Mouse (Mus musculus) right cerebral cortex, adult 2 months (tissue): ENCODE measurements at regions not wholly inside any gene's neighbourhood (a gene's known extent, or its start where the extent isn't known, plus 50 kb on each side); places are given as distances from the start of the nearest gene placed in this dataset.

Source experiments
- DNase-seq, 2 experiments: peaks; one replicate each; pipeline ENCODE4 v3.0.0; 2021 to 2022; ENCODE audit warnings: low spot score in 2 of 2

GRCm38 (mm10) chr1:128826419-128826818, 234.3 kb upstream of the Cxcr4 start:
- no peak for DNase-seq

GRCm38 (mm10) chr1:128824916-128825683, 233.0 kb upstream of the Cxcr4 start:
- DNase-seq: no peak

DNA sequence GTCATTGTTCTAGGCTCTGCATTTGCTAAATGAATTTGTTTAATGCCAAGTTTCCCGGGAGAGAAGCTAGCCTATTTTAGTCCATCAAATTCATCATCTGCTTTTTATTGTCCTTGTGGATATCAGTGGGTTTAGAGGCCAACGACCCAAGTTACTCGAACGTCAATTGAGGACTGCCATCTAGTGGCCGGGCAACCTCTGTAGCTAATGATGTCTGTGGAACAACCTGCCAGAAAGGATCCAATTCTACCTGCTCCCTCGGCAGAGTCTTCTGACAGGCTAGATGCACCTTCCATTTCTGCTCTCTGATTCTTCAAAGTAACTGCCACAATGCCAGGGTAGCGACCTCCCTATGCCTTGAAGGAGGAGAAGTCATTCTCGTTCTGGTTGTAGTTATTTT, 232.1 kb upstream of the Cxcr4 start:
- DNase-seq: peak; percentile 80 to 81

DNA sequence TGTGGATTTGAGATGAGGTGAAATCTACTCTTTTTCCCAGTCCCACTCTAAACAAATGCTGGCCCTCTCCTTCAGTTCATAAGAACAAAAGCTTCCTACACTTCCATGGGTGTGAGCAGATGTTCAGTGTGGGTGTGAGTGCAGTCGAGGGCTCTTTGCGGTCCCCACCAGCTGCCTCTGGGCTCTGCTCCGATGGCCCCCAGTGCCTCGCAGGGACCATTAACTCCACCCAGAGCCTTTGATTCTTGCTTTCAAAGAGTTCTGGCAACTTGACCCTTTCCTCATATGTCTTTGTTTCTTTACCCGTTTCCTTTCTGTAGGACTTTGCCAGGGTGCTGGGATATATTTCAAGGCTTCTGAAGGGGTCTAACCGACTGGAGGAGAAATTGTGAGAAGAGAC, 229.9 kb upstream of the Cxcr4 start:
- DNase-seq: no peak

DNA sequence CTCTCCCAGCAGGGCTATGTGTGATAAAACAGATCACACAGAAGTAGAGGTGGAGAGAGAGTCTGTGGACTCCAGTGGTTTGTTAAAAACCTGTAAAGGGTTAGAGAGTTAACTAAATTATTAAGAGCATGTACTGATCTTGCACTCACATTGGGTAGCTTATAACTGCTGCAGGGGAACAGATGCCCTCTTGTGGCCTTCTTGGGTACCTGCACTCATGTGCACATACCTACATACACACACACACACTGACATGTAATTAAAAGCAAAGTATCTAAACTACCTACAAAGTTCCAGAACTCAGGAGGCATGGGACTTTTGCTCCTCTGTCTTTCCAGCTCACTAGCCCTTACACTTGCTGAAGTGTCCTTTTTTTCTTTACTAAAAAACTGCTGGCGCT, 228.4 kb upstream of the Cxcr4 start:
- no peak for DNase-seq

GRCm38 (mm10) chr1:128819611-128820010, 227.5 kb upstream of the Cxcr4 start:
- no peak for DNase-seq

DNA sequence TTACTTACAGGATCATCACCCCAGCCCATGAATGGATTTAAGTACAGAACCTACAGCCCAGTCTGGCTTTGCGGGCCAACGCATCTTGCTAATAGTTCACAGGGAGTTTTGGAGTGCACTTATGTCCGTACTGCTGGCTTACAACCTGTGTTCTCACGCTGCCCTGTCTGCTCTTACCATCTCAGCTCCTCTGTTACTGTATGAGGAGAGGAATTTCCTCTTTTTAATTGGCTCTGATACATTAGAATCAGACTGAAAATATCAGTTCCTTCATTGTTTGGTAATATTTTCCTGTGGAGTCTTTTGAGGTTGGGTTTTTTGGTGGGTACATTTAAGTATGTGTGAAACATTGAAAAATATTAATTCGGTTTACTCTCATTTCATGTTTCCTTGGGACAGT, 221.3 kb upstream of the Cxcr4 start:
- DNase-seq: no peak

GRCm38 (mm10) chr1:128810860-128811259, 218.8 kb upstream of the Cxcr4 start:
- no peak for DNase-seq

DNA sequence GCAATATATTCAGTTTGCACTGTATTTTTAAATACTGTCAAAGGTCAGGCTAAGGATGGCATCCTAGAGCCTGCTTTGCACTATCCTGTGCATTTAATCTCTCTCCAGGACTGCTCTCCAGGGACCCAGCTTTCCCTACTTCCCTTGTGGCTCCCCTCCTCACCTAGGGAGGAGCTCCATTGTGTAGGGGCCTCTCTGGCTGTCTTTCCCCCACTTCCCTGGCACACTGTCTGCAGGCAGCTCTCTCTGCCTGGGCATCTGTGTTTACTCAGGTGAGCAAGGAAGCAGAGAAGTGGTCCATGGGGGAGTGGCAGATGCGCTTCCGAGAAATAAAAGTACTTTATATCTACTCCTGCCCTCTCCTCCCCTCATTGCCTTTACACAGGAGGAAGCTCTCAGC, 218.0 kb upstream of the Cxcr4 start:
- DNase-seq: no peak

GRCm38 (mm10) chr1:128809601-128810000, 217.5 kb upstream of the Cxcr4 start:
- DNase-seq: no peak

- no peak for DNase-seq
Measured at GRCm38 (mm10) chr1:128808599-128808998, 216.5 kb upstream of the Cxcr4 start.

- no peak for DNase-seq
Measured at GRCm38 (mm10) chr1:128805687-128806653, 213.9 kb upstream of the Cxcr4 start.

GRCm38 (mm10) chr1:128803433-128804060, 211.5 kb upstream of the Cxcr4 start:
- DNase-seq: no peak

- no peak for DNase-seq
Measured at GRCm38 (mm10) chr1:128803058-128803432, 211.0 kb upstream of the Cxcr4 start.

GRCm38 (mm10) chr1:128798721-128799120, 206.6 kb upstream of the Cxcr4 start:
- DNase-seq: no peak

- no peak for DNase-seq
Measured at GRCm38 (mm10) chr1:128795654-128796053, 203.6 kb upstream of the Cxcr4 start.

DNA sequence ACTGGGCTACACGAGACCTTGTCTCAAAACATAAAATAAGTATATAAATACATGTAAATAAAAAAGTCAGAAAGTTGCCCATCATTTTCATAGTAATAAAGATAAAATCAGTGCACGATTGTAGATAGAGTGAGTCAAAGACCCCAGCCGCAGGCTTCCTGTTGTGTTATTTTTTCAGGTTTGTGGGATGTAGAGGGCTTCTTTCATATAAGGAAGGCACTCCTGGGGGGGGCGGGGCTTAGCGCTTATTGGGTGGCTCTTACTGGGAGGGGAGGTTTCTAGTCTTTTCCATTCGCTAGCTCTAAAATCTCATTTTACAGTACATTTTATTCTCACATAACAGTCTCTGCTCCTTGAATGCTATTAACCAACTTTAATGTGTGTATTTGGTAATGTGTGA, 198.8 kb upstream of the Cxcr4 start:
- no peak for DNase-seq

DNA sequence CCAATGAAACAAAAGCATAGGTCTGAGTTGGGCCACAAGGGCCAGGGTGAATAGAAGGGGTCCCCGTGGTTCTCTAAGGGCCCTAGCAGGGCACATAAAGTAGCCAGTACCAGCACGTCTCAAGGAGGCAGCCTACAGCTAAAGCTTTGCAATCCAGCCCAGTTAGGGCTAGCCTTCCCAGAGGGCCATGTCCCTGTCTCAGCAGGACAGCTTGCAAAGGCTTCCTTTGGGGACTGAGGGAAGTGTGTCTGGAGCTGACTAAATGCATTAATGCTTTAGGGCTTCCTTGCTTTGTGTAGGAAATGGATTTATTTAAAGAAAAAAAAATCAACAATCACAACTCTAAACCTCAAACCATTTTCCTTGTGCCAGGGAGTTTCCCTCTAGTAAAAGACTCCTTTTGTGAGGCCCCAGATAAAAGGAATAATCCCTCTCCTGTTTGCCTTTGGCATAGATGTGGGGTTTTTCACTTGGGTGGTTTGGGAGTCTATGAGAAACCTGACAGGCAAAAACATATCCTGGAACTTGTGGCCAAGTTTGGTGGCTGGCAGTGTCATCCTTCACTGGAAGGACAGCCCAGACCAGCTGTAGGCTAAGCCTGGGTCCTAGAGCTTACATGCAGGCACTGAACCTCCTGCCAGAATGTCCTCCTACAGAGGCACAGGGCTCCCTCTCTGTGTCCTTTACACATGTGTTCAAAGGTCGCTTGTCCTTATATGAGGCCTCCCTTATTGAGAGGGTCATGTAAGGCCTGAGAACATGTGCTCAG, 197.7 kb upstream of the Cxcr4 start:
- DNase-seq: no peak

DNA sequence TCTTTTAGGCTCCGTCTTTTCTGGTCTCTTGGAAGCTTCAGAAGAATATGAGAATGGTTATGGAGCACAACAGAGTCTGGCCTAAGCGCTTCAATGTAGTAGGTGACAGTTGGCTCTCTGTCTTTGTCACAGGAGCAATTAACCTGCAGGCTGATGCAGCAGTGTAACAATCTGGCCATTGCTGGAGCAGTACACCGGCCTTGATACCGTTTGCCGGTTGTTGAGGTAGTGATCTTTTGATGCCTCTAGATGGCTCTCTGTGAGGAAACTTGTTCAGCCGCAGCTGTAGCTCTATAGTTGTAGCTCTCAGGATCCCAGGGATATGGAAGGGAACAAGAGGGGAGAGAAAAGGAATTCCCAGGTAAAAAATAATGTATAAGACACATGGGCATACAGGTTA, 196.1 kb upstream of the Cxcr4 start:
- DNase-seq: no peak

- DNase-seq: peak; percentile 87 to 92
Measured at GRCm38 (mm10) chr1:128786941-128787569, 195.0 kb upstream of the Cxcr4 start.

GRCm38 (mm10) chr1:128782286-128782685, 190.2 kb upstream of the Cxcr4 start:
- no peak for DNase-seq
